Mouse (Mus musculus) lung, postnatal 14 days (tissue): ENCODE results near the gene Bik.

Source experiments
- DNase-seq: peaks from one replicate; pipeline ENCODE4 v3.0.0; 2021

Bik gene

GRCm38 (mm10) chr15:83555161-83555974 is 28.7 kb downstream of the Bik start:
- peak; percentile 85 for DNase-seq

GRCm38 (mm10) chr15:83560941-83561477 is 34.3 kb downstream of the Bik start:
- no peak for DNase-seq

GRCm38 (mm10) chr15:83562626-83563270 is 36.1 kb downstream of the Bik start:
- DNase-seq: peak; percentile 88

- peak; percentile 74 for DNase-seq
These were observed 36.7 kb downstream of the Bik start, which contains the start of the genes Tspo and Mcat for GRCm38 (mm10) chr15:83563327-83563856. Gene Tspo (plus strand): TSS chr15:83563592. Gene Mcat (minus strand): TSS chr15:83563787.

GRCm38 (mm10) chr15:83563857-83564651 is 37.4 kb downstream of the Bik start:
- DNase-seq: peak; percentile 61

GRCm38 (mm10) chr15:83565434-83565833 is 38.8 kb downstream of the Bik start:
- DNase-seq: no peak

GRCm38 (mm10) chr15:83566006-83566405 is 39.3 kb downstream of the Bik start:
- DNase-seq: no peak

GRCm38 (mm10) chr15:83567728-83568127 is 41.1 kb downstream of the Bik start:
- no peak for DNase-seq

- no peak for DNase-seq
These were observed 41.9 kb downstream of the Bik start for GRCm38 (mm10) chr15:83568544-83568943.

- DNase-seq: no peak
These were observed 43.0 kb downstream of the Bik start for GRCm38 (mm10) chr15:83569682-83570081.

GRCm38 (mm10) chr15:83570641-83571040 is 44.0 kb downstream of the Bik start:
- no peak for DNase-seq

GRCm38 (mm10) chr15:83571636-83572035 is 45.0 kb downstream of the Bik start:
- DNase-seq: no peak

GRCm38 (mm10) chr15:83572132-83572531 is 45.5 kb downstream of the Bik start:
- no peak for DNase-seq

GRCm38 (mm10) chr15:83573606-83574005 is 46.9 kb downstream of the Bik start:
- no peak for DNase-seq

- peak; percentile 71 for DNase-seq
These were observed 48.2 kb downstream of the Bik start for GRCm38 (mm10) chr15:83574731-83575351.

- DNase-seq: no peak
These were observed 48.9 kb downstream of the Bik start for GRCm38 (mm10) chr15:83575543-83575942.

- no peak for DNase-seq
These were observed 50.0 kb downstream of the Bik start for GRCm38 (mm10) chr15:83576651-83577050.

- DNase-seq: no peak
These were observed 56.3 kb downstream of the Bik start for GRCm38 (mm10) chr15:83582931-83583330.

- peak; percentile 74 for DNase-seq
These were observed 56.9 kb downstream of the Bik start for GRCm38 (mm10) chr15:83583419-83584156.

GRCm38 (mm10) chr15:83584741-83585220 is 58.1 kb downstream of the Bik start:
- no peak for DNase-seq

GRCm38 (mm10) chr15:83590841-83591240 is 64.2 kb downstream of the Bik start:
- DNase-seq: no peak
